Mouse (Mus musculus) kidney, postnatal 0 days (tissue): ENCODE measurements at regions not wholly inside any gene's neighbourhood (a gene's known extent, or its start where the extent isn't known, plus 50 kb on each side); places are given as distances from the start of the nearest gene placed in this dataset.

Experiments used
- ATAC-seq: fragments of 200-750 bp; cut with Nextera tagmentation; replicated peaks from 2 replicates; pipeline ENCODE4 v1.8.0; 2017; ENCODE audit warnings: low read depth, moderate number of reproducible peaks, moderate TSS enrichment, moderate library complexity; ENCODE audit not compliant: low FRiP score
- DNase-seq: peaks from one replicate; pipeline ENCODE4 v3.0.0-alpha.2; 2016; ENCODE audit warnings: low spot score
- H3K27ac ChIP-seq: fragments of 300-500 bp; sonication (generic); 2 replicates; pipeline ENCODE4 v1.5.1; 2014; ENCODE audit warnings: mild to moderate bottlenecking
- H3K27me3 ChIP-seq: fragments of 300-500 bp; sonication (generic); 2 replicates; pipeline ENCODE4 v1.6.1; 2014; ENCODE audit warnings: low read length, mixed read lengths; ENCODE audit not compliant: insufficient read depth
- H3K36me3 ChIP-seq: fragments of 300-500 bp; sonication (generic); 2 replicates; pipeline ENCODE4 v1.6.1; 2014; ENCODE audit warnings: low read length, mixed read lengths; ENCODE audit not compliant: insufficient read depth
- H3K4me1 ChIP-seq: fragments of 300-500 bp; sonication (generic); replicated peaks from 2 replicates; pipeline ENCODE4 v1.6.1; 2014; ENCODE audit warnings: antibody characterized with exemption, low read length, mixed read lengths; ENCODE audit not compliant: insufficient read depth
- H3K4me2 ChIP-seq: fragments of 300-500 bp; sonication (generic); 2 replicates; pipeline ENCODE4 v1.6.1; 2014; ENCODE audit warnings: mild to moderate bottlenecking, low read length, moderate library complexity, mixed read lengths
- H3K4me3 ChIP-seq: fragments of 300-500 bp; sonication (generic); replicated peaks from 2 replicates; pipeline ENCODE4 v1.5.1; 2014; ENCODE audit warnings: low read depth, low read length
- H3K9ac ChIP-seq: fragments of 300-500 bp; sonication (generic); 2 replicates; pipeline ENCODE4 v1.6.1; 2014; ENCODE audit warnings: low read depth, low read length
- H3K9me3 ChIP-seq: fragments of 300-500 bp; sonication (generic); replicated peaks from 2 replicates; pipeline ENCODE4 v1.6.1; 2016; ENCODE audit warnings: low read length, inconsistent platforms, mixed read lengths
- CTCF ChIP-seq: IDR thresholded peaks from 2 replicates; pipeline ENCODE4 v1.5.1; 2016; ENCODE audit warnings: antibody characterized with exemption, low read depth, mild to moderate bottlenecking, moderate library complexity
- WGBS: fragments of 180-500 bp; shearing (Covaris S2); extraction: QIAGEN DNeasy Blood & Tissue Kit; methylation state at CpG from one replicate; pipeline ENCODE4 v1.1.7; 2014; 5-methylcytosine and 5-hydroxymethylcytosine counted together

DNA sequence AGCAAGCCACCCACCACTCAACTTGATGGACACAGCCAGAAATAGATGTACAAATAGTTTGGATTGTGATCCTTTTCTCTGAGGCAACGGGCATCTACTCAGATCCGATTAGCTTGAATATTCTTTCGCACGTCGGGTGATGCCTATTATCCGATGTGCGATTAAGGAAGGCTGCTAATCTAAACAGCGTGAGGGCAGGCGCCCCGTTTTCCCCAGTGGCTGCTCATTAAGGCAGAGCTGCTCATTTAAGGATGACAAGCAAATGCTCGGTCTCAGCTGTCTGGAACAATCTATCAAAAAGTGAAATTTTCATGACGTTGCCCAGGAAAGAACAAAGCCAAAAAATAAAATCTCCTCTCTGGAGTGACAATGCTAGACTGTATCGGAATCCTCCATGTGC, 348.1 kb upstream of the Tbx3 start:
- Histone ChIP-seq H3K9me3 (no peaks in the 10 kb centered on the region), H3K36me3 (no peaks in the 10 kb centered on the region), H3K4me2 (no peak overlapping the region), H3K4me1 (0 out of 2 replicates have a peak, but pooled peaks cover 3% of the 10 kb centered on the region), H3K27ac (no peak overlapping the region), H3K4me3 (no peak overlapping the region), H3K27me3 (no peaks in the 10 kb centered on the region), H3K9ac (no peak overlapping the region)
- ATAC-seq (no peak), DNase-seq (no peak)
- WGBS, result 82% methylated on average over 13 of the region's 13 CpGs
- TF ChIP-seq CTCF, result no peak

- no peak for TF ChIP-seq CTCF
Observed at GRCm38 (mm10) chr5:119325681-119326255, 344.7 kb upstream of the Tbx3 start.

GRCm38 (mm10) chr5:119326895-119327294, 343.6 kb upstream of the Tbx3 start:
- Histone ChIP-seq H3K9ac (no peak overlapping the region), H3K27ac (no peak overlapping the region), H3K27me3 (no peaks in the 10 kb centered on the region), H3K36me3 (no peaks in the 10 kb centered on the region), H3K4me3 (no peak overlapping the region), H3K9me3 (no peaks in the 10 kb centered on the region), H3K4me2 (no peak overlapping the region), H3K4me1 (0 out of 2 replicates have a peak, but pooled peaks cover 3% of the 10 kb centered on the region)
- no peak for TF ChIP-seq CTCF
- no peak for ATAC-seq
- 91% methylated on average over 8 of the region's 8 CpGs for WGBS
- DNase-seq, result no peak

More at GRCm38 (mm10) chr5:119325681-119326255, 344.7 kb upstream of the Tbx3 start:
- no peak overlapping the region for H3K4me3 ChIP-seq
- H3K27ac ChIP-seq, result no peak overlapping the region
- H3K36me3 ChIP-seq, result no peaks in the 10 kb centered on the region
- H3K9me3 ChIP-seq, result no peaks in the 10 kb centered on the region
- no peak overlapping the region for H3K9ac ChIP-seq
- H3K27me3 ChIP-seq, result no peaks in the 10 kb centered on the region
- DNase-seq, result no peak
- H3K4me2 ChIP-seq, result no peak overlapping the region
- no peak for ATAC-seq
- WGBS, result 69% methylated on average over 13 of the region's 13 CpGs
- 0 out of 2 replicates have a peak, but pooled peaks cover 3% of the 10 kb centered on the region for H3K4me1 ChIP-seq

GRCm38 (mm10) chr5:119328971-119329370, 341.5 kb upstream of the Tbx3 start:
- H3K9me3 ChIP-seq, result no peaks in the 10 kb centered on the region
- no peak for TF ChIP-seq CTCF

GRCm38 (mm10) chr5:119329371-119329770, 341.1 kb upstream of the Tbx3 start:
- ATAC-seq, result no peak

More at GRCm38 (mm10) chr5:119328971-119329370, 341.5 kb upstream of the Tbx3 start:
- H3K27ac ChIP-seq, result no peak overlapping the region
- no peak for DNase-seq
- no peak overlapping the region for H3K4me3 ChIP-seq
- H3K27me3 ChIP-seq, result no peaks in the 10 kb centered on the region
- ATAC-seq, result no peak
- H3K36me3 ChIP-seq, result no peaks in the 10 kb centered on the region
- H3K4me1 ChIP-seq, result 0 out of 2 replicates have a peak, but pooled peaks cover 3% of the 10 kb centered on the region
- 85% methylated on average over 7 of the region's 7 CpGs for WGBS
- H3K4me2 ChIP-seq, result no peak overlapping the region
- no peak overlapping the region for H3K9ac ChIP-seq

DNA sequence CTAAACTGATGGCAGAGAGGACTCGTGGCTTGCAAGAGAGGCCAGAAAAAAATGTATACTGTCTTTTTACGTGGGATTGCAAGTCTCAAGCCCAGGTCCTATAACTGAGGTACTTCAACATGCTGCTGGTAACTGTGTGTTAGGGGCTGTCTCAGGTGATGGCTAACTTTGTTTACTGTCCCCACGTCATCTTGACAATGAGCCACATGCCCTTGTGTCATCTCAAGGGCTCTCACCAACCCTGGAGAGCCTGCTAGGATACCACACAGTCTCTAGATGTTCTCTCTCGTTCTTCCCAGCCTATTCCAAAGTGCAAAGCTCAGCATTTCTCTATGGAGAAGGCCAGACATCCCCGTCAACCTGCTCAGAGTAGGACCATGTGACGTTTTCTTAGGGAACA, 340.6 kb upstream of the Tbx3 start:
- 81% methylated on average over 6 of the region's 6 CpGs for WGBS
- Histone ChIP-seq H3K9ac (no peak overlapping the region), H3K4me1 (0 out of 2 replicates have a peak, but pooled peaks cover 3% of the 10 kb centered on the region), H3K36me3 (no peaks in the 10 kb centered on the region), H3K27me3 (no peaks in the 10 kb centered on the region), H3K9me3 (no peaks in the 10 kb centered on the region), H3K4me3 (no peak overlapping the region), H3K4me2 (no peak overlapping the region), H3K27ac (no peak overlapping the region)
- no peak for TF ChIP-seq CTCF
- ATAC-seq, result no peak
- DNase-seq, result no peak

More at GRCm38 (mm10) chr5:119329371-119329770, 341.1 kb upstream of the Tbx3 start:
- Histone ChIP-seq H3K27me3 (no peaks in the 10 kb centered on the region), H3K9ac (no peak overlapping the region), H3K9me3 (no peaks in the 10 kb centered on the region), H3K4me1 (0 out of 2 replicates have a peak, but pooled peaks cover 3% of the 10 kb centered on the region), H3K4me2 (no peak overlapping the region), H3K27ac (no peak overlapping the region), H3K36me3 (no peaks in the 10 kb centered on the region), H3K4me3 (no peak overlapping the region)
- 83% methylated on average over 10 of the region's 10 CpGs for WGBS
- no peak for DNase-seq
- no peak for TF ChIP-seq CTCF
